Mouse (Mus musculus) MEL (cell line): ENCODE measurements around the gene Mad2l2. TPM values are rescaled to one million over a fixed set of nuclear protein-coding genes. Genes with fewer than 3 reads are reported as not detected.

Experiments
- DNase-seq: peaks from one replicate; pipeline ENCODE4 v3.0.0; 2011; ENCODE audit warnings: low read depth, low spot score
- H3K27ac ChIP-seq: 2 replicates; pipeline ENCODE4 v1.5.1; 2012; ENCODE audit warnings: low read depth, mild to moderate bottlenecking, control low read depth, low read length, moderate library complexity; ENCODE audit not compliant: control insufficient read depth
- H3K27me3 ChIP-seq, 2 experiments: fragments of 150-350 bp in 1 of 2; sonication (generic) in 1 of 2; 2 replicates each; pipeline ENCODE4 v1.6.1; 2012; ENCODE audit warnings: low read length in 2 of 2, mild to moderate bottlenecking in 2 of 2, improper control_type of control experiment in 1 of 2, moderate library complexity in 1 of 2; ENCODE audit not compliant: insufficient read depth in 2 of 2, control insufficient read depth in 1 of 2
- H3K36me3 ChIP-seq, 2 experiments: 2 replicates each; pipeline ENCODE4 v1.6.1; 2012 to 2014; ENCODE audit warnings: low read length in 2 of 2, improper control_type of control experiment in 1 of 2, inconsistent platforms in 1 of 2, mild to moderate bottlenecking in 1 of 2; ENCODE audit not compliant: insufficient read depth in 2 of 2, control insufficient read depth in 1 of 2
- H3K4me1 ChIP-seq, 2 experiments: fragments of 150-350 bp in 1 of 2; sonication (generic) in 1 of 2; 2 replicates each; pipeline ENCODE4 v1.6.1; 2012; ENCODE audit warnings: low read length in 2 of 2, improper control_type of control experiment in 1 of 2, mild to moderate bottlenecking in 1 of 2; ENCODE audit not compliant: insufficient read depth in 2 of 2, control insufficient read depth in 1 of 2
- H3K4me3 ChIP-seq, 2 experiments: fragments of 150-350 bp in 1 of 2; sonication (generic) in 1 of 2; 2 replicates each; pipeline ENCODE4 v1.5.1; 2012; ENCODE audit warnings: low read depth in 2 of 2, low read length in 2 of 2, mild to moderate bottlenecking in 2 of 2, moderate library complexity in 2 of 2, control low read depth in 1 of 2, improper control_type of control experiment in 1 of 2; ENCODE audit not compliant: control insufficient read depth in 1 of 2, insufficient read depth in 1 of 2
- H3K79me2 ChIP-seq: 2 replicates; pipeline ENCODE4 v1.6.1; 2012; ENCODE audit warnings: mild to moderate bottlenecking, low read length, moderate library complexity; ENCODE audit not compliant: control insufficient read depth, poor library complexity, insufficient read depth
- H3K9ac ChIP-seq: 2 replicates; pipeline ENCODE4 v1.6.1; 2012; ENCODE audit warnings: low read depth, mild to moderate bottlenecking, control low read depth, low read length, moderate library complexity; ENCODE audit not compliant: control insufficient read depth, poor library complexity, severe bottlenecking
- H3K9me3 ChIP-seq: fragments of 150-350 bp; sonication (generic); replicated peaks from 2 replicates; pipeline ENCODE4 v1.6.1; 2012; ENCODE audit warnings: mild to moderate bottlenecking, low read length, improper control_type of control experiment, moderate library complexity; ENCODE audit not compliant: insufficient read depth
- CHD2 ChIP-seq: IDR thresholded peaks from 2 replicates; pipeline ENCODE4 v1.6.1; 2011; ENCODE audit warnings: low read length, improper control_type of control experiment
- E2F4 ChIP-seq: IDR thresholded peaks from 2 replicates; pipeline ENCODE4 v1.6.1; 2011; ENCODE audit warnings: low read depth, low read length, improper control_type of control experiment, borderline replicate concordance
- ELF1 ChIP-seq: IDR thresholded peaks from 2 replicates; pipeline ENCODE4 v1.6.1; 2014; ENCODE audit warnings: low read depth, mild to moderate bottlenecking, inconsistent platforms, low read length, improper control_type of control experiment, moderate library complexity
- GABPA ChIP-seq: IDR thresholded peaks from 2 replicates; pipeline ENCODE4 v1.6.1; 2012; ENCODE audit warnings: low read depth, mild to moderate bottlenecking, inconsistent platforms, low read length, improper control_type of control experiment, moderate library complexity
- GATA1 ChIP-seq: IDR thresholded peaks from 2 replicates; pipeline ENCODE4 v1.6.1; 2011; ENCODE audit warnings: low read depth, low read length, improper control_type of control experiment
- JUND ChIP-seq: IDR thresholded peaks from 2 replicates; pipeline ENCODE4 v1.6.1; 2011; ENCODE audit warnings: low read depth, mild to moderate bottlenecking, improper control_type of control experiment, low read length
- MAX ChIP-seq: IDR thresholded peaks from 2 replicates; pipeline ENCODE4 v1.6.1; 2011; ENCODE audit warnings: low read length, improper control_type of control experiment
- MAZ ChIP-seq: IDR thresholded peaks from 2 replicates; pipeline ENCODE4 v1.6.1; 2012; ENCODE audit warnings: low read depth, mild to moderate bottlenecking, inconsistent platforms, low read length, improper control_type of control experiment
- MXI1 ChIP-seq: IDR thresholded peaks from 2 replicates; pipeline ENCODE4 v1.6.1; 2011; ENCODE audit warnings: mild to moderate bottlenecking, low read depth, low read length, improper control_type of control experiment
- MYB ChIP-seq: IDR thresholded peaks from 2 replicates; pipeline ENCODE4 v1.6.1; 2011; ENCODE audit warnings: mild to moderate bottlenecking, low read depth, low read length, improper control_type of control experiment
- MYC ChIP-seq: IDR thresholded peaks from 2 replicates; pipeline ENCODE4 v1.6.1; 2011; ENCODE audit warnings: low read depth, mild to moderate bottlenecking, low read length, improper control_type of control experiment, moderate library complexity
- POLR2A ChIP-seq, 2 experiments: IDR thresholded peaks; 2 replicates each; pipeline ENCODE4 v1.6.1; 2011 to 2012; ENCODE audit warnings: low read length in 2 of 2, mild to moderate bottlenecking in 2 of 2, control low read depth in 1 of 2, improper control_type of control experiment in 1 of 2, low read depth in 1 of 2, moderate library complexity in 1 of 2; ENCODE audit not compliant: control insufficient read depth in 1 of 2, insufficient read depth in 1 of 2, poor library complexity in 1 of 2
- SIN3A ChIP-seq: IDR thresholded peaks from 2 replicates; pipeline ENCODE4 v1.6.1; 2012; ENCODE audit warnings: low read length, improper control_type of control experiment, inconsistent platforms
- TAL1 ChIP-seq: IDR thresholded peaks from 2 replicates; pipeline ENCODE4 v1.6.1; 2012; ENCODE audit warnings: mild to moderate bottlenecking, inconsistent platforms, low read length, moderate library complexity, mixed read lengths
- USF2 ChIP-seq, 2 experiments: IDR thresholded peaks; 2 replicates each; pipeline ENCODE4 v1.6.1; 2011 to 2012; ENCODE audit warnings: improper control_type of control experiment in 2 of 2, low read length in 2 of 2, borderline replicate concordance in 1 of 2, inconsistent platforms in 1 of 2, low read depth in 1 of 2, mild to moderate bottlenecking in 1 of 2; ENCODE audit not compliant: insufficient read depth in 1 of 2
- polyA plus RNA-seq, 2 experiments: library from polyadenylated mRNA; stranded (reverse) in 1 of 2; unstranded in 1 of 2; fragments of >175 nt in 1 of 2; fragments of >200 nt in 1 of 2; gene quantifications; 2 replicates each; pipeline versions ENCODE4 v1.2.1 to v1.2.4; 2012; ENCODE audit warnings: low replicate concordance in 2 of 2, low read depth in 1 of 2; ENCODE audit not compliant: insufficient read length in 2 of 2, insufficient read depth in 1 of 2, missing spikeins in 1 of 2
- total RNA-seq: library from RNA; depleted of rRNA; stranded (reverse); fragments of 300-350 nt; gene quantifications from 2 replicates; pipeline ENCODE4 v1.2.3, GENCODE M21; 2012

Mad2l2 gene
- total and polyA plus RNA-seq, 3 experiments, result 28.6 to 44.8 TPM; not detected in 1

GRCm38 (mm10) chr4:148108565-148109100, 21.6 kb upstream of the Mad2l2 start:
- H3K4me3 ChIP-seq, result no peak overlapping the region
- H3K36me3 ChIP-seq, result no peaks in the 10 kb centered on the region; a peak in 1 of 4 replicates
- peak overlapping the region; percentile 24; the same call in 1 of the 2 replicates for H3K27ac ChIP-seq
- peaks cover 0 to 7% of the 10 kb centered on the region in 2 experiments; a peak in 1 of 4 replicates for H3K4me1 ChIP-seq
- no peaks in the 10 kb centered on the region for H3K79me2 ChIP-seq
- H3K9ac ChIP-seq, result no peak overlapping the region
- no peaks in the 10 kb centered on the region for H3K9me3 ChIP-seq
- no peak for DNase-seq
- TF ChIP-seq POLR2A (IDR thresholded peaks at IDR 0.05; ENCODE audit: control insufficient read depth in 1 of 2, insufficient read depth in 1 of 2, low read depth in 1 of 2, low read length in 2 of 2, poor library complexity in 1 of 2) (no peak), MYC (no peak), JUND (no peak)
- H3K27me3 ChIP-seq, result no peaks in the 10 kb centered on the region

- DNase-seq, result no peak
- no peak for TF ChIP-seq E2F4
- TF ChIP-seq TAL1, result peak; percentile 10; the same call in 1 of the 2 replicates
- Histone ChIP-seq H3K36me3 (no peaks in the 10 kb centered on the region; a peak in 1 of 4 replicates), H3K9ac (no peak overlapping the region), H3K9me3 (no peaks in the 10 kb centered on the region), H3K27ac (peak overlapping the region; percentile 24; the same call in 1 of the 2 replicates), H3K79me2 (no peaks in the 10 kb centered on the region), H3K27me3 (no peaks in the 10 kb centered on the region), H3K4me3 (no peak overlapping the region), H3K4me1 (peaks cover 0 to 7% of the 10 kb centered on the region in 2 experiments; a peak in 1 of 4 replicates)
Observed at GRCm38 (mm10) chr4:148109215-148109614, 21.0 kb upstream of the Mad2l2 start.

- H3K27me3 ChIP-seq, result no peaks in the 10 kb centered on the region
- H3K36me3 ChIP-seq, result no peaks in the 10 kb centered on the region; a peak in 1 of 4 replicates
- H3K79me2 ChIP-seq, result no peaks in the 10 kb centered on the region
- TF ChIP-seq USF2 (IDR thresholded peaks at IDR 0.05; ENCODE audit: borderline replicate concordance in 1 of 2, insufficient read depth in 1 of 2, low read depth in 1 of 2, low read length in 2 of 2), result no peak
- TF ChIP-seq GABPA, result no peak
- TF ChIP-seq MAX, result no peak
- TF ChIP-seq JUND, result no peak
- no peak for TF ChIP-seq TAL1
- TF ChIP-seq SIN3A, result no peak
- TF ChIP-seq MYB, result no peak
- no peak for TF ChIP-seq MXI1
- no peak for TF ChIP-seq MAZ
- no peak for TF ChIP-seq CHD2
- no peak for TF ChIP-seq ELF1
- TF ChIP-seq GATA1, result no peak
- TF ChIP-seq, all 39 proteins: peak for 0
- DNase-seq, result no peak
- Histone ChIP-seq H3K9me3 (no peaks in the 10 kb centered on the region), H3K4me3 (no peak overlapping the region), H3K4me1 (peaks cover 0 to 7% of the 10 kb centered on the region in 2 experiments; a peak in 1 of 4 replicates), H3K27ac (no peak overlapping the region), H3K9ac (no peak overlapping the region)
Observed at GRCm38 (mm10) chr4:148112519-148112918, 17.7 kb upstream of the Mad2l2 start.
